Mouse (Mus musculus) erythroblast, embryonic 14.5 days (primary cell): Measurements from ENCODE around the gene Map2k5. TPM values are rescaled to one million over a fixed set of nuclear protein-coding genes. Genes with fewer than 3 reads are reported as not detected.

Source experiments
- H3K27me3 ChIP-seq: 2 replicates; pipeline ENCODE4 v1.6.1; 2012; ENCODE audit warnings: inconsistent platforms; ENCODE audit not compliant: control insufficient read depth
- H3K36me3 ChIP-seq: 2 replicates; pipeline ENCODE4 v1.6.1; 2012; ENCODE audit warnings: mild to moderate bottlenecking, inconsistent platforms; ENCODE audit not compliant: control insufficient read depth
- H3K4me1 ChIP-seq: 2 replicates; pipeline ENCODE4 v1.6.1; 2012; ENCODE audit warnings: inconsistent platforms; ENCODE audit not compliant: control insufficient read depth
- H3K4me3 ChIP-seq: replicated peaks from 2 replicates; pipeline ENCODE3; 2012; ENCODE audit warnings: moderate library complexity, mild to moderate bottlenecking, inconsistent platforms
- H3K9me3 ChIP-seq: 2 replicates; pipeline ENCODE4 v1.6.1; 2012; ENCODE audit warnings: low read length, inconsistent platforms, mixed read lengths; ENCODE audit not compliant: control insufficient read depth
- GATA1 ChIP-seq: IDR thresholded peaks from 2 replicates; pipeline ENCODE4 v1.6.1; 2012; ENCODE audit warnings: low read length, inconsistent platforms, mixed read lengths
- TAL1 ChIP-seq: IDR thresholded peaks from 3 replicates; pipeline ENCODE4 v1.6.1; 2012; ENCODE audit warnings: low read length, inconsistent platforms, mixed read lengths
- polyA plus RNA-seq: library from polyadenylated mRNA; stranded (reverse); fragments of >175 nt; gene quantifications from 2 replicates; pipeline ENCODE4 v1.2.3, GENCODE M21; 2012

The Map2k5 gene
- polyA plus RNA-seq, 1 experiment: 1.4 TPM

DNA sequence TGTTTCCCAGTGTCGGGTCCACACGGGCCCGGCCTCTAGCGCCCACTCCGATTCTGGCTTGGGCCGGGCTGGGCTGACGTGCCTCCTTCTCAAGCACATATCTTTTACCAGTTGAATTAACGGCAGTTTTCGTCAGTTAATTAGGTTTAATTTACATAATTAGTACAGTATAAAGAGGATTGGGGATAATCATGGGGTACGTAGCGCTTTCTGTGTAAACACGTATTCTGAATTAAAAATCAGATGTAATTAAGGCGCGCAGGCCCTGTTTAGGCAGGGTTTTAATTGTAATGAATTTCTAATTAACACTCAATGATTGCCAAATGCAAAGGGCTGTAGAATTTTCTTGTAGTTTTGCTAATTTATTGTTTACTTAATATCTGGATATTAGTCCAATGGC lies 225.8 kb downstream of the Map2k5 start:
- Histone ChIP-seq H3K9me3 (peaks cover 6% of the 10 kb centered on the region), H3K27me3 (peaks cover 75% of the 10 kb centered on the region), H3K4me3 (no peak overlapping the region), H3K4me1 (no peaks in the 10 kb centered on the region), H3K36me3 (no peaks in the 10 kb centered on the region)
- TF ChIP-seq GATA1 (no peak), TAL1 (no peak)

DNA sequence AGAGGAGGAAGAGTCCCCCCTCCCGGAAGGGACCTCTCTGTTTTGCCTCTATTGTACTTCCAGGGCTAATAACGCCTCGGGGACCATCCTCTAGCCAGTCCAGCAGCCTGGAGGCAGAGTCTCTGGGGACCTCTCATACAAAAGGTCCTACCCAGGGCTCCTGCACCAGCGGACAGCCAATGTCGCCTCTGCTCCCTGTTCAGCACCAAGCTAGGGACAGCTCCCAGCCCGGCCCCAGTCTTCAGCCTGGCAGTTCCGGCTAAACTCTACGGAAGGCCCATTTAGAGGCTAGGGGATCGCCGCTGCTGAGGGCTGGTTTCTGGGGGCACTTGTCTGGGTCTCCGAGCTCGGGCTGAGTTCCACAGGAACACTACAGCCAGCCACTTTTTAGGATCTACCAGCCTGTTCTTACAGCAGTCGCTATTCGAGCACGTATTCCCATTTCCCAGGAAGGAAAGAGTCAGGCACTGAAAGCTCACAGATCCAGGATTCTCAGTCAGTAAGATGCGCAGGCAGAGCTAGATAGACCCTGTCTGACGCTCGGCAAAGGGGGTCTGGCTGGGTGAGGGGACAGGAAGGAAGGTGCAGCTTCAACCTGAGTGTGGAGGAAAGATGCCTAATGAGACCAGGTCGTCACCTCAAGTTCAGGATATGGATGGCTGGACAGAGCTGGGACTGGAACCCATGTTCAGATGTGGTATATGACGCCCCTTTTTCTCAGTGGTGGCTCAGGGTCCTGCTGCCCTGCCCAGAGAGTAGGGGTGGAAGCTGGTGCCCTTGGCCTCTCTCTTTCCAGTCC lies 226.4 kb downstream of the Map2k5 start:
- Histone ChIP-seq H3K4me1 (no peaks in the 10 kb centered on the region), H3K36me3 (no peaks in the 10 kb centered on the region), H3K9me3 (peaks cover 7% of the 10 kb centered on the region), H3K4me3 (no peak overlapping the region), H3K27me3 (peaks cover 80% of the 10 kb centered on the region)
- no peak for TF ChIP-seq TAL1
- TF ChIP-seq GATA1: no peak

DNA sequence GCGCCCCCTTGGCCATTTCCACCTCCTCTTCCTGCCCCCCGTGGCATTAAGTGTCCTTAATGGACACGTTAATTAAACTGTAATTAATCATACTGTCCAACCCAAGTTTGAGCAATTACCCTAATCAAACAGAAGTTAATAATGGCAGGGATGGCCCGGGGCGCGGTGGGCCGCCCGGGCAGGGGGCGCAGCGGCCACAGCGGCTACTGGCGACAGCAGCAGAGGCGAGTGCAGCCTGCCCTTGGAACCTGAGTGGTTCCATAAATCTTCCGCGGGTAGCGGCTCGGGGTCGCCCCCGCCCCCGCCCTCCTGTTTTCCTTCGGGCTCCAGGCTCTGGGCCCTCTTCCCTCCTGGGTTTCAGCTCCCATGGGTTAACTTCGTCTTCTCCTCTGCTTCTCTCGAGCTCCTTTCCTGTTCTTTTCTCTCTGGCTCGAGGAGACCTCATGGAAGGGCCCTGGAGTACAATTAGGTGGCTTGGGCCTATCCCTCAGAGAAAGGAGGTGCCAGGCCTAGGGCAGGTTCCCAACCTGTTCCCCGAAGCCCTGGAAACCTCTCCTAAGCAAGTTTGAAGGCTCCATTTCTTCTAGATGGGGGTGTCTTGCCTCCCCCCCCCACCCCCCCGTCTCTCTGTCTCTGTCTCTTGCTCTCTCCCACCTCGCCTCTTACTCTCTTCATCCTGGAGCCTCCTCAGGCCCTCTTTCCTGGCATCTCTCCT lies 227.5 kb downstream of the Map2k5 start:
- TF ChIP-seq TAL1 (no peak), GATA1 (no peak)
- H3K36me3 ChIP-seq: no peaks in the 10 kb centered on the region
- peaks cover 90% of the 10 kb centered on the region for H3K27me3 ChIP-seq
- H3K4me1 ChIP-seq: no peaks in the 10 kb centered on the region
- peaks cover 10% of the 10 kb centered on the region for H3K9me3 ChIP-seq
- no peak overlapping the region for H3K4me3 ChIP-seq

DNA sequence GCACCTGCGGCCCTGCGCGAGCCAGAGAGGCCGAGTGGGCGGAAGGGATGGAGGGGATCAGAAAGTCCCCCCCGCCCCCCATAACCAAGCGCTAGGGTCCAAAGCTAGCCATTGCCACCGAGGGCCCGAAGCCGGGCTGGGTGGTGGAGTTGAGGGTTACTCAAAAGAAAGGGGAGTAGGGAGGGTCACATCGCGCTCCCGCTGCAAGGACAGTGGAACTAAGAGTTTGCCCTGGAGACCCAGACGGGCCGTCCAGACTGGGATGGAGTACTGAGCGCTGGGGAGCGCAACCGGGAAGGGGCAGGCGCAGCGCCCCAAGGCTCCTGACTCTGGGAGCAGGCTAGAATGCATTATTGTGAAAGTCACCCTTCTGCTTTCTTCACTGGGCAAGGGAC lies 228.3 kb downstream of the Map2k5 start:
- TF ChIP-seq GATA1 (no peak), TAL1 (no peak)
- Histone ChIP-seq H3K27me3 (peaks cover 97% of the 10 kb centered on the region), H3K9me3 (peaks cover 10% of the 10 kb centered on the region), H3K4me1 (no peaks in the 10 kb centered on the region), H3K36me3 (no peaks in the 10 kb centered on the region), H3K4me3 (no peak overlapping the region)

DNA sequence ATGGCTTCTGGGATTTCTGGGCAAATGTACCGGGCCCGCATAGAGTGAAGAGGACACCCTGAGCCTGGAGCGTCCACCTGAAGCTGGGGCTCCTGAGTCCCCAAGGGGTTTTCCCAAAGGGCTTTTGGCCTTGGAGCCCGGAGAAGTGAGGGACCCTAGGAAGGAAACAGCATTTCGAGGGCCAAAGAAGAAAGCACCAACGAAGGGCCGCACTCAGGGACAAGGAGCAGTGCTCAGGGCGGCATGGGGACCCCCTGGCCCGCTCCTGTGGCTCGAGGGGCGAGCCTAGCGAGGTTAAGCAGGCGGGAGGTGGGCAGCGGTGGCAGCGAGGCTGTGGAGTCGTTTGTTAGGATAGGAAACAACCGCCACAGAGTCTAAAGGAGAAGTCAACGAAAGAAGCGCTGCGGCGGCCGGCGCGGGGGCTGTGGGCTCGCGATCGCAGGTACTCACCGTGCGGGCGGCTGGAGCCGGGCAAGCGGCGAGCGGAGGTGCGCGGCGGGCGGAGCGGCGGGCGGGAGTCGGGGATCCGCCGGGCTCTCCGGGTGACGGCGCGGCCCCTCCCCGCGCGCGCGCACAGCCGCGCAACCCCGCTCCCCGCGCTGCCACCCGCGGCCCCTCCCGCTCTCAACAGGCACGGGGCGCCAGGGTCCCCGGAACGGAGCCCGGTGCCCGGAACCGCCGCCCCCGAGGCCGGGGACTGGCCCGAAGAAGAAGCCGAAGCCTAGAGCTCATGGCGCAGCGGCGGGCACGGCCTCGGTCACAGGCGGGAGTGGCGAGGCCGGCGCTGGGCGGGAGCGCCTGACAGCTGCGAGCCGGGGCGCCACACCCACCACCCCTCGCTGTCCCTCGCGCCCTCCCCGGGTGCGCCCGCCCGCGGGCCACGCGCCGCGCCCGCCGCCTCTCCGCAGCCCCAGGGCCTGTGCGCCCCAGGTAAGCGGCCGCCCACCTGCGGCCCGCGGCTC lies 229.0 kb downstream of the Map2k5 start, which contains the start of gene Skor1:
Gene Skor1, minus strand, starts transcription at position 552 of the 962 bp plus-strand sequence.
- no peak within 1 kb of the TSS for H3K4me3 ChIP-seq
- no peaks in the 10 kb centered on the region for H3K4me1 ChIP-seq
- no peaks in the 10 kb centered on the region for H3K36me3 ChIP-seq
- peaks cover 10% of the 10 kb centered on the region for H3K9me3 ChIP-seq
- no peak for TF ChIP-seq GATA1
- no peak for TF ChIP-seq TAL1
- peaks cover 100% of the 10 kb centered on the region for H3K27me3 ChIP-seq

DNA sequence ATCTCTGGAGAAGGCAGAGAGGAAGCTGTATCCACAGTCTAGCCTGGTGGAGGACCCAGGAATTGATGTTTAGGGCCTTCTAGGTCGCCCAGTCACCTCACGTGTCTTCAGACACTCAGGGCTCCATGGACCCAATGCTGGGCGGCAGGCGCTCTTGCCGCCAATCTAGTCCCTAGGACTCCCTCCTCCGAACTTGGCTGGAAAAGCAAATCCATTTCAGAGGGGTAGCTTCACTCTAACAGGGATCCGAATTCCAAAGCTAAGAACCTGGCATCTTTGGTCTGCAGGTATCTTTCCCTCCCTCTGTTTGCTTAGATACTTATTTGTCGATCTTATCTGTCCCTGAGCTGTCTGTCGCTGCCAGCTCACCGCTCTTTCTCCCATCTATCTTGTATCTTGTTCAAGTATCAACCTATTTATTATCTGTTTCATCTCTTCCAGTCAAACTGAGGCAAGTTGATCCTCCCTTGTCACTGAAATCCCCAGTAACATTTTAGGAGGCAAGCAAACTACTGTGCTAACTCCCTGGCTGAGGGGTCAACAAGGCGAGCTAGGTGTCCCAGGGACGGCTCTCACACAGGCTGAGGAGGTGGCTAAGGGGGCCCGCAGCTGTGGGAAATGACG lies 229.8 kb downstream of the Map2k5 start:
- Histone ChIP-seq H3K9me3 (peaks cover 4% of the 10 kb centered on the region; the same call in 1 of the 2 replicates), H3K4me3 (no peak overlapping the region), H3K27me3 (peaks cover 100% of the 10 kb centered on the region), H3K4me1 (no peaks in the 10 kb centered on the region), H3K36me3 (no peaks in the 10 kb centered on the region)
- TF ChIP-seq TAL1 (no peak), GATA1 (no peak)

DNA sequence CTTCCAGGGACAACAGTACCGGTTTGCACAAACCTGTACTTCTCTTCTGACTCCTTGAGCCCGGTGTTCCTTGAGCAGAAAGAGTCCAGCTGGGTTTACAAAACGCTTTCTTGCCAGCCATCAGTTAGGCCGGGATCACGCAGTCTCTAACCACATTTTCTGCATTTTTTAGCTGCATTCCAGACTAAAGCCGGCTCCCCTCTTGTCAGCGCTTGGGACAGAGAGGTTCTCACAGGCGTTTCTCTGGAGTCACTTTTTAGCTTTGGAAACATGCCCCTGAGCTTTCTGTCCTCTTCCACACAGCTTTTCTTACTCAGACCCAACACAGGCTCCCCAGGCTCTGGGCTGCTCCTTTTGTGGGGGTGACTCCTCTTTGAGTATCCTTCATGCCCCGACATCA lies 230.4 kb downstream of the Map2k5 start:
- Histone ChIP-seq H3K36me3 (no peaks in the 10 kb centered on the region), H3K9me3 (peaks cover 4% of the 10 kb centered on the region; the same call in 1 of the 2 replicates), H3K4me1 (no peaks in the 10 kb centered on the region), H3K27me3 (peaks cover 100% of the 10 kb centered on the region), H3K4me3 (no peak overlapping the region)
- no peak for TF ChIP-seq TAL1
- no peak for TF ChIP-seq GATA1

DNA sequence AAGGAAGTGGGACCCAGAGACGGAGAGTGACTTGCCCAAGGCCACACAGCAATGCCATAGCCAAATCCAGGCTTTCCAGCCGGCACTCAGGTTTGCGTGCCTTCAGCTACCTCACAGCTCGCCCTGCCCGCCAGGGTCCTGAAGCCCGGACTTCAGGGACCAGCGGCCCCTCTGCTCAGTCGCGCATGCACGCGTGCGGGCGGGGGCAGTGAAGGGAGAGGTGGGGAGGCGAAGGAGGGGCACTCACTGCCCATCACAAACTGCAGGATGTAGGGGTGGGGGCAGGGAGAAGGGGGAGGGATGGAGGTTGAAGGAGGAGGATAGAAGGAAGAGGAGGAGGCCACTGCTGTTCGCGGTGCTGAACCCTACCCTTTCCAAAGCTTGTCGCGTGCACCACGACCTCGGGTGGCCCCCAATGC lies 230.8 kb downstream of the Map2k5 start:
- Histone ChIP-seq H3K4me1 (no peaks in the 10 kb centered on the region), H3K36me3 (no peaks in the 10 kb centered on the region), H3K4me3 (no peak overlapping the region), H3K27me3 (peaks cover 100% of the 10 kb centered on the region), H3K9me3 (peaks cover 4% of the 10 kb centered on the region; the same call in 1 of the 2 replicates)
- no peak for TF ChIP-seq GATA1
- no peak for TF ChIP-seq TAL1
